Mouse (Mus musculus): Measurements from ENCODE around the gene Coro1c. TPM values are rescaled to one million over a fixed set of nuclear protein-coding genes. Genes with fewer than 3 reads are reported as not detected.

The Coro1c gene
- polyA plus RNA-seq, 1 experiment: 132 TPM

DNA sequence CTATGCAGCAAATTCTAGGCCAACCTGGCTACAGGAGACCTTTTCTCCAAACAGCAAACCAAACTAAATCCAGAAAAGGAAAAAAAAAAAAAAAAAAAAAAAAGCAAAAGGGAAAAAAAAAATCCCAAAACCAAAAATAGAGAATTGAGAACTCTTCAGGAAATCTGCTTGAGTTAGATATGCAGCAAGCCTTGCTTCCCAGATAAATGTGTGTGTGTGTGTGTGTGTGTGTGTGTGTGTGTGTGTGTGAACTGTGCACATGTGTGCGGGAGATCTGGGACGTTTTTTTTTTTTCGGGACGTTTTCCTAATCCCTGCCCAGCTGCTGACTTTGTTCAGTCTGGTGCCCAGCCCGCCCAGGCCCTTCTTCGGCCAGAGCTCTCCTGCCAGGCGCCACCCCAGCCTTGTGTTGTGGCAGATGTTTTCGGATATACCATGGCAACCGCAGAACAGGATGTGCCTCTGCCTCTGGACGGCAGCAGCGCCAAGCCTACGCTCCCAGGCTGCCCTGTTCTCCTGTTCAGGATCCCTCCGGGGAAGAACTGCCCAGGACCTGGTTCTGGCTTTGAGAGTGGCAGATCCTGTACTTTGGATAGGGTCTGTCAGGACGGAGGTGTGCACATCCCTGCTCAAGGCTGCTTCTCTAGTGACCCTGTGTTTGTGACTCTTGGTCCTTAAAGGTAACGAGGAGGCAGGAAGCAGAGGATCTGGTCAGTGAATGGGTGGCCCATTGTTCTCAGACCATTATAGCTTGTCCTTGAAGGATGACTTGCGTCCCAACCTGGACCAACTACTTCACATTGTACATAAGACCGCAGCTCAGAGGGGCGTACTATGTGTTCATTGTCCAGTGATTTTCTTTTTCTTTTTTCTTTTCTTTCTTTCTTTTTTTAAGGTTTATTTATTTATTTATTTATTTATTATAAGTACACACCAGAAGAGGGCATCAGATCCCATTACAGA is 22.4 kb upstream of the Coro1c start:
- Histone ChIP-seq H3K4me3 (replicated peaks) (peak overlapping the region; percentile 84), H3K9me3 (peaks cover 23% of the 10 kb centered on the region), H3K27me3 (replicated peaks) (no peaks in the 10 kb centered on the region), H3K4me1 (peaks cover 70% of the 10 kb centered on the region), H3K36me3 (replicated peaks; ENCODE audit: low read length) (peaks cover 25% of the 10 kb centered on the region)
- TF ChIP-seq FLI1 (IDR thresholded peaks at IDR 0.05; ENCODE audit: low read length): no peak

DNA sequence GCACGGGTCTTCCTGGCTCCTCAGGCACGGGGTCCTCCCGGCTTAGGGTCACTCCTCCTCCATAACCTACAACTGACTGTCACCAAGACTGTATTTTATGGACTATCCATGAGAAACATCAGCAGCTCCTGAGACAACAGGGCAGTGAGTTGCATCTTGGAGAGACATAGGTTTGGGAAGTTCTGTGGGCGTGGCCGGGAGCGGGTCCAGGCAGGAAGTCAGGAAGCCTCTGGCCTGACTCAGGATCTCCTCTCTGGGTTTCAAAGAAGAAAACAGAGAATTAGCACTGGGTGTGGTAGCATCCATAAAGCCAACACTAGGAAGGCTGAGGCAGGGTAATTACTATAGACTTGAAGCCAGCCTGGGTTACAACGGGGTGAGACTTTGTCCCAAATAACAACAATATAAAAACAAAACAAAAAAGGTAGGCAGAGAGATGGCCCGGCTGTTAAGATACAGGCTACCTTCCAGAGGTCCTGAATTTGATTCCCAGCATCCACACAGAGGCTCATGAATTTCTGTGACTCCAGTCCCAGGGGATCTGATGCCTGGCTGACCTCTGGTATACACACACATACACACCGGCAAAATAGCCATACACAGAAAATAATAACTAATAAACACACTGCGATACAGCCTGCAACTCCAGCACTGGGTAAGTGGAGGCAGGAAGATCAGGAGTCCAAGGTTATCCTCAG is 21.5 kb upstream of the Coro1c start:
- Histone ChIP-seq H3K36me3 (replicated peaks; ENCODE audit: low read length) (peaks cover 21% of the 10 kb centered on the region), H3K9me3 (peaks cover 20% of the 10 kb centered on the region), H3K4me3 (replicated peaks) (peak overlapping the region; percentile 84), H3K27me3 (replicated peaks) (no peaks in the 10 kb centered on the region), H3K4me1 (peaks cover 70% of the 10 kb centered on the region)
- TF ChIP-seq GATA1 (IDR thresholded peaks at IDR 0.05; ENCODE audit: borderline replicate concordance, low read length): no peak
- TF ChIP-seq FLI1 (IDR thresholded peaks at IDR 0.05; ENCODE audit: low read length): no peak

DNA sequence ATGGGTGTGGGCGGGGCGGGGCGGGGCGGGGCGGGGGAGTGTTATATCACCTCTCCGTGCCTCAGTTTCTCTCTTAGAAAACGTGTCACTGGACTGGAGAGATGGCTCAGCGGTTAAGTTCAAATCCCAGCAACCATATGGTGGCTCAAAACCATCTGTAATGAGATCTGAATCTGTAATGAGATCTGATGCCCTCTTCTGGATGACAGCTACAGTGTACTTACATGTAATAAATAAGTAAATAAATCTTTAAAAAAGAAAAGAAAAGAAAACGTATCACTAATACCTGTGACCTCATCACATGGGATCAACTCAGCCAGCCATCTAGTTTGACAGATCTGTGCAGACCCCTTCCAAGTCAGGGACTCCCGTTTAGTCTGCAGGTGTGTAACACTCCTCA is 21.0 kb upstream of the Coro1c start:
- peaks cover 21% of the 10 kb centered on the region for H3K36me3 ChIP-seq (replicated peaks; ENCODE audit: low read length)
- TF ChIP-seq FLI1 (IDR thresholded peaks at IDR 0.05; ENCODE audit: low read length) (no peak), GATA1 (IDR thresholded peaks at IDR 0.05; ENCODE audit: borderline replicate concordance, low read length) (no peak)
- H3K4me3 ChIP-seq (replicated peaks): peak overlapping the region; percentile 84
- H3K9me3 ChIP-seq: peaks cover 20% of the 10 kb centered on the region
- H3K27me3 ChIP-seq (replicated peaks): no peaks in the 10 kb centered on the region
- H3K4me1 ChIP-seq: peaks cover 70% of the 10 kb centered on the region

GRCm38 (mm10) chr5:113924608-113925007 is 16.1 kb upstream of the Coro1c start:
- Histone ChIP-seq H3K4me1 (peaks cover 56% of the 10 kb centered on the region), H3K27me3 (replicated peaks) (no peaks in the 10 kb centered on the region), H3K9me3 (peaks cover 20% of the 10 kb centered on the region), H3K36me3 (replicated peaks; ENCODE audit: low read length) (peaks cover 21% of the 10 kb centered on the region), H3K4me3 (replicated peaks) (peak overlapping the region; percentile 17)
- TF ChIP-seq GATA1 (IDR thresholded peaks at IDR 0.05; ENCODE audit: borderline replicate concordance, low read length) (no peak), FLI1 (IDR thresholded peaks at IDR 0.05; ENCODE audit: low read length) (no peak)

GRCm38 (mm10) chr5:113921310-113922166 is 13.0 kb upstream of the Coro1c start:
- peaks cover 4% of the 10 kb centered on the region for H3K36me3 ChIP-seq (replicated peaks; ENCODE audit: low read length)
- H3K4me3 ChIP-seq (replicated peaks): peak overlapping the region; percentile 53
- H3K9me3 ChIP-seq: no peaks in the 10 kb centered on the region; the same call in 1 of the 2 replicates
- peaks cover 7% of the 10 kb centered on the region for H3K27me3 ChIP-seq (replicated peaks)
- no peak for TF ChIP-seq GATA1 (IDR thresholded peaks at IDR 0.05; ENCODE audit: borderline replicate concordance, low read length)
- no peak for TF ChIP-seq FLI1 (IDR thresholded peaks at IDR 0.05; ENCODE audit: low read length)
- peaks cover 74% of the 10 kb centered on the region for H3K4me1 ChIP-seq

- peaks cover 64% of the 10 kb centered on the region for H3K4me1 ChIP-seq
- H3K36me3 ChIP-seq (replicated peaks; ENCODE audit: low read length): no peaks in the 10 kb centered on the region
- peaks cover 9% of the 10 kb centered on the region for H3K27me3 ChIP-seq (replicated peaks)
- no peaks in the 10 kb centered on the region; the same call in 1 of the 2 replicates for H3K9me3 ChIP-seq
- no peak for TF ChIP-seq FLI1 (IDR thresholded peaks at IDR 0.05; ENCODE audit: low read length)
- no peak for TF ChIP-seq GATA1 (IDR thresholded peaks at IDR 0.05; ENCODE audit: borderline replicate concordance, low read length)
- peak overlapping the region; percentile 48 for H3K4me3 ChIP-seq (replicated peaks)
These were observed 10.5 kb upstream of the Coro1c start for GRCm38 (mm10) chr5:113919060-113919459.

- Histone ChIP-seq H3K36me3 (replicated peaks; ENCODE audit: low read length) (no peaks in the 10 kb centered on the region), H3K9me3 (no peaks in the 10 kb centered on the region; the same call in 1 of the 2 replicates), H3K27me3 (replicated peaks) (peaks cover 9% of the 10 kb centered on the region), H3K4me1 (peaks cover 63% of the 10 kb centered on the region), H3K4me3 (replicated peaks) (peak overlapping the region; percentile 67)
- no peak for TF ChIP-seq GATA1 (IDR thresholded peaks at IDR 0.05; ENCODE audit: borderline replicate concordance, low read length)
These were observed 10.1 kb upstream of the Coro1c start for GRCm38 (mm10) chr5:113918654-113919053.

DNA sequence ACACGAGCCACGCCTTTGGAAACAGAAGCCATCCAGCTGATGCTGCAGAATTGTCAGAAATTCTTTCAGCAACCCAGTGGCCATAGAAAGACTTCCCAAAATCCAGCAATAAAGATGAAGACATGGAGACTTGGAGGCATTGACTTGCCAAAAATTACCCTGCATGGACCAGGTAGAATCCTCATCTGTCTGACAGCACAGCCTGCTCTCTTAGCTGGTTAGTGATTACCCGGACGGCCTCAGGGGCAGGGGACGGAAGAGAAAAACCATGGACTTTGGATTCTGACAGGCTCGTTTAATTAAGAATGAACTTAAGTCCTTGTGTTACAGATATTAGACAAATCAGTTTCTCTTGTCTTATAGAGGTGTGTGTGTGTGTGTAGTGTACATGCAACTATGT is 2.1 kb upstream of the Coro1c start:
- Histone ChIP-seq H3K4me1 (peaks cover 64% of the 10 kb centered on the region), H3K27me3 (replicated peaks) (peaks cover 2% of the 10 kb centered on the region), H3K9me3 (peaks cover 7% of the 10 kb centered on the region), H3K4me3 (replicated peaks) (no peak overlapping the region), H3K36me3 (replicated peaks; ENCODE audit: low read length) (peaks cover 7% of the 10 kb centered on the region)
- TF ChIP-seq GATA1 (IDR thresholded peaks at IDR 0.05; ENCODE audit: borderline replicate concordance, low read length) (no peak), FLI1 (IDR thresholded peaks at IDR 0.05; ENCODE audit: low read length) (no peak)

DNA sequence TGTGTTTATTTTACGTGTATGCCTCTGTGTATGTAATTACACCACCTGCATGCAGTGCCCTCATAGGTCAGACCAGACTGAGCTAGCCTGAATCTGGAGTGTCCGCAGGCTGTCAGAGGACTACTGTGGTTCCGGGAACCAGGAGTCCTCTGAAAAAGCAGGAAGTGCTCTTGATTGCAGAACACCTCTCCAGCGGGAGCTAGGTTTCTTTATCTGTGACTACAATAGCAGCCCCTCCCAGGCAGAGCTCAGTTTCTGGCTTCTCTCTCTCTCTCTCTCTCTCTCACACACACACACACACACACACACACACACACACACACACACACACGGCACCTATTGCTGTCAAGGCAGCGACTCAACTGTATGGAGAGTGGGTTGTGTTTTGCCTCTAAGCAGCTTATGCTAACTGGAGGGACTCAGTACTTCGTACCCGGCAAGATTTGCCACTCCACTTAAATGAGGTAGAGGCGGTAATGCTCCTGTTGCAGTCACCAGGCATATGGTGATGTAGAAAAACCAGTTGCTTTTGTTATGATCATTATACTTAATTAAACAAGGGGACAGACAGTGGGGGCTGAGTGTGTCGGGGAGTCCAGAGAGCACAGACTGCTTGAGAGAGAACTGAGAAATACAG is 1.6 kb upstream of the Coro1c start:
- Histone ChIP-seq H3K4me1 (peaks cover 67% of the 10 kb centered on the region), H3K4me3 (replicated peaks) (peak overlapping the region; percentile 77), H3K27me3 (replicated peaks) (no peaks in the 10 kb centered on the region), H3K36me3 (replicated peaks; ENCODE audit: low read length) (peaks cover 13% of the 10 kb centered on the region), H3K9me3 (peaks cover 7% of the 10 kb centered on the region)
- TF ChIP-seq GATA1 (IDR thresholded peaks at IDR 0.05; ENCODE audit: borderline replicate concordance, low read length): no peak
- no peak for TF ChIP-seq FLI1 (IDR thresholded peaks at IDR 0.05; ENCODE audit: low read length)

Data from megakaryocyte, embryonic 14.5 days (primary cell).